Mouse (Mus musculus) heart, embryonic 12.5 days (tissue): ENCODE measurements around the gene Nlrp9a. TPM values are rescaled to one million over a fixed set of nuclear protein-coding genes. Genes with fewer than 3 reads are reported as not detected.
"Not testable (repeated sequence)": the region's sequence is repeated elsewhere in the genome, so short reads cannot be mapped to it uniquely, and the experiment has no call there.

Source experiments
- ATAC-seq: fragments of 200-750 bp; cut with Nextera tagmentation; 2 replicates; pipeline ENCODE4 v1.8.0; 2017; ENCODE audit warnings: moderate TSS enrichment, moderate library complexity; ENCODE audit not compliant: insufficient number of reproducible peaks, low FRiP score
- H3K27ac ChIP-seq: fragments of 300-500 bp; sonication (generic); 2 replicates; pipeline ENCODE4 v1.5.1; 2016; ENCODE audit warnings: mild to moderate bottlenecking, moderate library complexity; ENCODE audit not compliant: poor library complexity, severe bottlenecking
- H3K27me3 ChIP-seq: fragments of 300-500 bp; sonication (generic); replicated peaks from 2 replicates; pipeline ENCODE4 v1.6.1; 2016; ENCODE audit warnings: mild to moderate bottlenecking, moderate library complexity
- H3K36me3 ChIP-seq: fragments of 300-500 bp; sonication (generic); 2 replicates; pipeline ENCODE4 v1.6.1; 2016; ENCODE audit warnings: mild to moderate bottlenecking, moderate library complexity
- H3K4me1 ChIP-seq: fragments of 300-500 bp; sonication (generic); replicated peaks from 2 replicates; pipeline ENCODE4 v1.6.1; 2016; ENCODE audit warnings: mild to moderate bottlenecking
- H3K4me2 ChIP-seq: fragments of 300-500 bp; sonication (generic); 2 replicates; pipeline ENCODE4 v1.6.1; 2016; ENCODE audit warnings: mild to moderate bottlenecking, moderate library complexity
- H3K4me3 ChIP-seq: fragments of 300-500 bp; sonication (generic); 2 replicates; pipeline ENCODE4 v1.5.1; 2016; ENCODE audit warnings: mild to moderate bottlenecking
- H3K9ac ChIP-seq: fragments of 300-500 bp; sonication (generic); 2 replicates; pipeline ENCODE4 v1.6.1; 2016; ENCODE audit warnings: mild to moderate bottlenecking, moderate library complexity
- H3K9me3 ChIP-seq: fragments of 300-500 bp; sonication (generic); replicated peaks from 2 replicates; pipeline ENCODE4 v1.6.1; 2016; ENCODE audit warnings: mild to moderate bottlenecking, moderate library complexity
- WGBS: fragments of 180-500 bp; shearing (Covaris S2); methylation state at CpG from one replicate; pipeline ENCODE4 v1.1.7; 2016; 5-methylcytosine and 5-hydroxymethylcytosine counted together
- microRNA-seq: library from miRNA; unstranded; fragments of <30 nt; microRNA quantifications from one replicate; pipeline ENCODE4, GENCODE M21; 2017
- polyA plus RNA-seq: library from polyadenylated mRNA; unstranded; fragments of >200 nt; fragmentation: Nextera tagmentation; extraction: Ambion mirVana; gene quantifications from 2 replicates; pipeline ENCODE4 v1.2.1, GENCODE M21; 2016

Nlrp9a gene
- polyA plus RNA-seq, result not detected in 2 replicates

GRCm38 (mm10) chr7:26534723-26535122 is at the start of gene Nlrp9a:
Gene Nlrp9a, plus strand, starts transcription at chr7:26535023.
- not testable (repeated sequence) for H3K4me3 ChIP-seq, H3K4me1 ChIP-seq, H3K36me3 ChIP-seq, H3K27ac ChIP-seq, H3K27me3 ChIP-seq, H3K4me2 ChIP-seq, ATAC-seq, H3K9ac ChIP-seq
- 50% methylated on average over 2 of the region's 2 CpGs for WGBS
- peaks cover 17% of the 10 kb centered on the region; the same call in 1 of the 2 replicates for H3K9me3 ChIP-seq

- ATAC-seq, H3K27me3 ChIP-seq: not testable (repeated sequence)
- WGBS, result 71% methylated on average over 18 of the region's 18 CpGs
Measured at GRCm38 (mm10) chr7:26489514-26489913, 45.3 kb upstream of the Nlrp9a start.

GRCm38 (mm10) chr7:26589077-26589476 is 54.3 kb downstream of the Nlrp9a start:
- no peak overlapping the region for H3K4me3 ChIP-seq
- no peaks in the 10 kb centered on the region for H3K36me3 ChIP-seq
- H3K4me1 ChIP-seq, result no peaks in the 10 kb centered on the region
- no peak overlapping the region for H3K9ac ChIP-seq
- H3K4me2 ChIP-seq, result no peak overlapping the region
- no peaks in the 10 kb centered on the region for H3K27me3 ChIP-seq
- no peak overlapping the region for H3K27ac ChIP-seq
- H3K9me3 ChIP-seq, result 0 out of 2 replicates have a peak, but pooled peaks cover 4% of the 10 kb centered on the region
- no peak for ATAC-seq

More at GRCm38 (mm10) chr7:26489514-26489913, 45.3 kb upstream of the Nlrp9a start:
- not testable (repeated sequence) for H3K4me1 ChIP-seq, H3K9ac ChIP-seq, H3K36me3 ChIP-seq, H3K27ac ChIP-seq, H3K9me3 ChIP-seq, H3K4me3 ChIP-seq, H3K4me2 ChIP-seq

- WGBS, result 45% methylated on average over 1 of the region's 1 CpGs
- Histone ChIP-seq H3K4me2 (no peak overlapping the region), H3K36me3 (no peaks in the 10 kb centered on the region), H3K4me1 (no peaks in the 10 kb centered on the region), H3K4me3 (no peak overlapping the region), H3K9me3 (0 out of 2 replicates have a peak, but pooled peaks cover 4% of the 10 kb centered on the region), H3K9ac (no peak overlapping the region), H3K27me3 (no peaks in the 10 kb centered on the region), H3K27ac (no peak overlapping the region)
- no peak for ATAC-seq
Measured at GRCm38 (mm10) chr7:26589774-26590173, 55.0 kb downstream of the Nlrp9a start.

- not testable (repeated sequence) for ATAC-seq, H3K4me2 ChIP-seq
Measured at GRCm38 (mm10) chr7:26618364-26618763, 83.5 kb downstream of the Nlrp9a start, which contains the start of gene Vmn1r185. Gene Vmn1r185, minus strand, starts transcription at chr7:26618464.

More at GRCm38 (mm10) chr7:26618364-26618763, 83.5 kb downstream of the Nlrp9a start, which contains the start of gene Vmn1r185:
- H3K9me3 ChIP-seq, H3K36me3 ChIP-seq, H3K27ac ChIP-seq, H3K27me3 ChIP-seq, H3K9ac ChIP-seq, H3K4me1 ChIP-seq, H3K4me3 ChIP-seq: not testable (repeated sequence)
- WGBS, result 72% methylated on average over 1 of the region's 1 CpGs

Small RNAs within 50 kb of the gene (microRNA-seq; reads per million reads assigned to microRNA genes)
- gene Gm25947, result not detected

Other genes with a start within 250 kb of the Nlrp9a start
- gene Cyp2a4, start 227.9 kb upstream of the Nlrp9a start, polyA plus RNA-seq, result not detected in 2 replicates
- gene Nlrp9c, start 131.3 kb upstream of the Nlrp9a start, polyA plus RNA-seq, result not detected in 2 replicates
- not detected in 2 replicates for gene Nlrp4a, start 99.9 kb upstream of the Nlrp9a start, polyA plus RNA-seq
- not detected in 2 replicates for gene Vmn1r185, start 83.4 kb downstream of the Nlrp9a start, polyA plus RNA-seq
- not detected in 2 replicates for gene Cyp2b23, start 151.4 kb downstream of the Nlrp9a start, polyA plus RNA-seq
- not detected in 2 replicates for gene Cyp2b19, start 222.1 kb downstream of the Nlrp9a start, polyA plus RNA-seq